Comparison of ENCODE assay signal across 8 mouse cellular contexts in the genomic region with DNA sequence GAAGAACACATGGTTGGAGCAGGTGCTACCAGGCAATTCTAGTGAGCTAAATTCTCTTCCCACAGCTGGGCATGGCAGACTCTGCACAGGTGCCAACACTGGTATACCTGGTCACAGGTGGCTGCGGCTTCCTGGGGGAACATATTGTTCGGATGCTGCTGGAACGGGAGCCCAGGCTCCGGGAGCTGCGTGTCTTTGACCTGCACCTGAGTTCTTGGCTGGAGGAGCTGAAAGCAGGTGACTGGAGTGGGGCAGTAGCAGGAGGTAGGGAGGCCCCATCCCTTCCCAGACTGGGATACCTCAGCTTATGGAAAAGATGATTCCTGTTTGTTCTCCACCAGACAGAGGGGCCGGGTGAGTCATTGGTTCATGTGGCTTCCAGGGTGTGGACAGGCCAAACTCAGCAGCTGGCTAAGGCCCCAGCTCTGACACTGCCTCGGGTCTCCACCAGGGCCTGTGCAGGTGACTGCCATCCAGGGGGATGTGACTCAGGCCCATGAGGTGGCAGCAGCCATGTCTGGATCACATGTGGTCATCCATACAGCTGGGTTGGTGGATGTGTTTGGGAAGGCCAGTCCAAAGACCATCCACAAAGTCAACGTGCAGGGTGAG. TPM values are rescaled to one million over a fixed set of nuclear protein-coding genes. Genes with fewer than 3 reads are reported as not detected.
DNase-seq lines count a peak whose midpoint lies in the region; ATAC-seq and TF ChIP-seq lines count a peak whose summit lies in the region.

No protein-coding gene starts in this region.

- ATAC-seq in intestine, embryonic 16.5 days = no peak; the same call in none of the 2 replicates
- ATAC-seq in neural tube, embryonic 14.5 days (ENCODE audit: low read depth) = no peak

- H3K9ac ChIP-seq in intestine, embryonic 16.5 days (ENCODE audit: low read depth, low read length) = peak overlapping the region; percentile 14
- H3K9ac ChIP-seq in neural tube, embryonic 14.5 days (replicated peaks; ENCODE audit: low read depth, low read length) = no peak overlapping the region

- no peaks in the 10 kb centered on the region for H3K9me3 ChIP-seq in intestine, embryonic 16.5 days (ENCODE audit: control insufficient read depth, low read length)
- no peaks in the 10 kb centered on the region for H3K9me3 ChIP-seq in neural tube, embryonic 14.5 days (ENCODE audit: control insufficient read depth, low read length)

- intact Hi-C loops in gastrocnemius, adult 2 months (cut with DNase I) = loop anchor here (5.0 kb wide), 1 partner anchor 41 kb away; no protein-coding TSS in a partner anchor

- no peak for TF ChIP-seq CTCF in gastrocnemius, adult 2 months (IDR thresholded peaks at IDR 0.05)

- DNase-seq in gastrocnemius, adult 2 months = peak; percentile 66
- DNase-seq in gastrocnemius, postnatal 10 days = no peak
- DNase-seq in 416B (ENCODE audit: low read depth) = peak; percentile 74
- DNase-seq in cerebellum, adult 9-10 months = peak; percentile 71
- no peak for DNase-seq in ovary, postnatal 10 days (ENCODE audit: low spot score)
- DNase-seq in adipocyte (ENCODE audit: low spot score) = no peak

- H3K4me1 ChIP-seq in intestine, embryonic 16.5 days (ENCODE audit: control insufficient read depth, insufficient read depth, low read length) = peaks cover 3% of the 10 kb centered on the region; the same call in 1 of the 2 replicates
- H3K4me1 ChIP-seq in neural tube, embryonic 14.5 days (ENCODE audit: control insufficient read depth, insufficient read depth, low read length) = no peaks in the 10 kb centered on the region

- WGBS in intestine, embryonic 16.5 days = 81% methylated on average over 8 of the region's 8 CpGs
- 96% methylated on average over 8 of the region's 8 CpGs for WGBS in neural tube, embryonic 14.5 days

- H3K4me3 ChIP-seq in gastrocnemius, adult 2 months = peak overlapping the region; percentile 72
- peak overlapping the region; percentile 38; the same call in 1 of the 2 replicates for H3K4me3 ChIP-seq in intestine, embryonic 16.5 days (ENCODE audit: low read length)
- no peak overlapping the region for H3K4me3 ChIP-seq in neural tube, embryonic 14.5 days (ENCODE audit: low read depth, low read length)

- peaks cover 4% of the 10 kb centered on the region; the same call in 1 of the 2 replicates for H3K36me3 ChIP-seq in intestine, embryonic 16.5 days (ENCODE audit: control insufficient read depth, insufficient read depth, low read length)
- peaks cover 33% of the 10 kb centered on the region for H3K36me3 ChIP-seq in neural tube, embryonic 14.5 days (ENCODE audit: control insufficient read depth, insufficient read depth, low read length)

- peak overlapping the region; percentile 32 for H3K4me2 ChIP-seq in intestine, embryonic 16.5 days (ENCODE audit: low read depth, low read length)
- peak overlapping the region; percentile 18; the same call in 1 of the 2 replicates for H3K4me2 ChIP-seq in neural tube, embryonic 14.5 days (ENCODE audit: low read depth, low read length)

- peak overlapping the region; percentile 88 for H3K27ac ChIP-seq in gastrocnemius, adult 2 months
- peak overlapping the region; percentile 30; the same call in 1 of the 2 replicates for H3K27ac ChIP-seq in intestine, embryonic 16.5 days (ENCODE audit: low read length)
- no peak overlapping the region for H3K27ac ChIP-seq in neural tube, embryonic 14.5 days (ENCODE audit: low read depth, low read length)

- H3K27me3 ChIP-seq in intestine, embryonic 16.5 days (replicated peaks; ENCODE audit: control insufficient read depth, insufficient read depth, low read length) = no peaks in the 10 kb centered on the region
- H3K27me3 ChIP-seq in neural tube, embryonic 14.5 days (ENCODE audit: control insufficient read depth, insufficient read depth, low read length) = no peaks in the 10 kb centered on the region

RNA-seq across cellular contexts. Expression of gene Hsd3b7, which starts 0.7 kb away (rescaled TPM):
- total RNA-seq in gastrocnemius, adult 2 months (2021) = 1 to 10 TPM; 4.7 to 6.2 TPM
- total RNA-seq in gastrocnemius, postnatal 10 days (2021) = 10 to 100 TPM in 1 of 2 experiments, 1 to 10 TPM in 1; 8.1 to 12.5 TPM
- 37.6 and 38.4 TPM in 2 replicates for polyA plus RNA-seq in intestine, embryonic 16.5 days (2015; fragmentation: Nextera tagmentation; extraction: Ambion mirVana)
- polyA plus RNA-seq in neural tube, embryonic 14.5 days (2014; fragmentation: Nextera tagmentation; extraction: Ambion mirVana) = 7.0 and 9.6 TPM in 2 replicates

RNA-seq across cellular contexts. Expression of gene Gm49388, which starts 15.7 kb away (rescaled TPM):
- 1 to 10 TPM; 1.9 to 2.1 TPM for total RNA-seq in gastrocnemius, adult 2 months (2021)
- under 1 TPM in 1 of 2 experiments, not detected in 1; 0.47 TPM for total RNA-seq in gastrocnemius, postnatal 10 days (2021)
- not detected in 2 replicates for polyA plus RNA-seq in intestine, embryonic 16.5 days (2015; fragmentation: Nextera tagmentation; extraction: Ambion mirVana)
- polyA plus RNA-seq in neural tube, embryonic 14.5 days (2014; fragmentation: Nextera tagmentation; extraction: Ambion mirVana) = 0.64 TPM in 1 of 2 replicates, not detected in the other

RNA-seq across cellular contexts. Expression of gene Stx4a, which starts 23.0 kb away (rescaled TPM):
- 10 to 100 TPM; 55.4 to 59.0 TPM for total RNA-seq in gastrocnemius, adult 2 months (2021)
- 10 to 100 TPM; 52.6 to 69.7 TPM for total RNA-seq in gastrocnemius, postnatal 10 days (2021)
- polyA plus RNA-seq in intestine, embryonic 16.5 days (2015; fragmentation: Nextera tagmentation; extraction: Ambion mirVana) = 44.7 and 47.5 TPM in 2 replicates
- polyA plus RNA-seq in neural tube, embryonic 14.5 days (2014; fragmentation: Nextera tagmentation; extraction: Ambion mirVana) = 9.8 and 13.5 TPM in 2 replicates

RNA-seq across cellular contexts. Expression of gene Stx1b, which starts 23.2 kb away (rescaled TPM):
- total RNA-seq in gastrocnemius, adult 2 months (2021) = 1 to 10 TPM; 1.0 TPM
- 1 to 10 TPM; 3.0 to 4.6 TPM for total RNA-seq in gastrocnemius, postnatal 10 days (2021)
- 1.7 and 2.0 TPM in 2 replicates for polyA plus RNA-seq in intestine, embryonic 16.5 days (2015; fragmentation: Nextera tagmentation; extraction: Ambion mirVana)
- polyA plus RNA-seq in neural tube, embryonic 14.5 days (2014; fragmentation: Nextera tagmentation; extraction: Ambion mirVana) = 65.9 and 66.9 TPM in 2 replicates

RNA-seq across cellular contexts. Expression of gene Setd1a, which starts 24.6 kb away (rescaled TPM):
- 10 to 100 TPM; 15.3 to 20.8 TPM for total RNA-seq in gastrocnemius, adult 2 months (2021)
- total RNA-seq in gastrocnemius, postnatal 10 days (2021) = 10 to 100 TPM; 21.2 to 26.2 TPM
- 6.2 and 11.4 TPM in 2 replicates for polyA plus RNA-seq in intestine, embryonic 16.5 days (2015; fragmentation: Nextera tagmentation; extraction: Ambion mirVana)
- polyA plus RNA-seq in neural tube, embryonic 14.5 days (2014; fragmentation: Nextera tagmentation; extraction: Ambion mirVana) = 22.4 and 23.3 TPM in 2 replicates

Comparison
In these comparisons a context has a peak if more than half of its experiments do, and no peak if none do; other contexts are left out.
1. DNase-seq: peak in gastrocnemius, adult 2 months (single experiment), 416B (single experiment) and cerebellum, adult 9-10 months (single experiment); none in gastrocnemius, postnatal 10 days (single experiment), ovary, postnatal 10 days (single experiment) and adipocyte (single experiment).